Mouse (Mus musculus) hindbrain, embryonic 16.5 days (tissue): ENCODE measurements around the gene Ndrg3. TPM values are rescaled to one million over a fixed set of nuclear protein-coding genes. Genes with fewer than 3 reads are reported as not detected.

Source experiments
- ATAC-seq: fragments of 200-750 bp; cut with Nextera tagmentation; 2 replicates; pipeline ENCODE4 v1.8.0; 2017; ENCODE audit warnings: moderate TSS enrichment, moderate library complexity
- H3K27ac ChIP-seq: fragments of 300-500 bp; sonication (generic); 2 replicates; pipeline ENCODE4 v1.5.1; 2014; ENCODE audit warnings: low read depth, mild to moderate bottlenecking, control low read depth, low read length, moderate library complexity
- H3K27me3 ChIP-seq: fragments of 300-500 bp; sonication (generic); replicated peaks from 2 replicates; pipeline ENCODE4 v1.6.1; 2014; ENCODE audit warnings: low read length; ENCODE audit not compliant: control insufficient read depth, insufficient read depth
- H3K36me3 ChIP-seq: fragments of 300-500 bp; sonication (generic); 2 replicates; pipeline ENCODE4 v1.6.1; 2014; ENCODE audit warnings: mild to moderate bottlenecking, low read length, moderate library complexity, mixed read lengths; ENCODE audit not compliant: control insufficient read depth, insufficient read depth
- H3K4me1 ChIP-seq: fragments of 300-500 bp; sonication (generic); 2 replicates; pipeline ENCODE4 v1.6.1; 2014; ENCODE audit warnings: low read depth, low read length; ENCODE audit not compliant: control insufficient read depth, insufficient read depth
- H3K4me2 ChIP-seq: fragments of 300-500 bp; sonication (generic); 2 replicates; pipeline ENCODE4 v1.6.1; 2014; ENCODE audit warnings: mild to moderate bottlenecking, low read length, control low read depth, moderate library complexity
- H3K4me3 ChIP-seq: fragments of 300-500 bp; sonication (generic); 2 replicates; pipeline ENCODE4 v1.5.1; 2014; ENCODE audit warnings: mild to moderate bottlenecking, low read length, control low read depth, moderate library complexity
- H3K9ac ChIP-seq: fragments of 300-500 bp; sonication (generic); 2 replicates; pipeline ENCODE4 v1.6.1; 2014; ENCODE audit warnings: low read depth, mild to moderate bottlenecking, control low read depth, low read length, moderate library complexity
- H3K9me3 ChIP-seq: fragments of 300-500 bp; sonication (generic); 2 replicates; pipeline ENCODE4 v1.6.1; 2014; ENCODE audit warnings: mild to moderate bottlenecking, low read length, moderate library complexity; ENCODE audit not compliant: control insufficient read depth
- WGBS: fragments of 180-500 bp; shearing (Covaris S2); extraction: QIAGEN DNeasy Blood & Tissue Kit; methylation state at CpG from one replicate; pipeline ENCODE4 v1.1.7; 2014; 5-methylcytosine and 5-hydroxymethylcytosine counted together
- polyA plus RNA-seq: library from polyadenylated mRNA; unstranded; fragments of >200 nt; fragmentation: Nextera tagmentation; extraction: Ambion mirVana; gene quantifications from 2 replicates; pipeline ENCODE4 v1.2.1, GENCODE M21; 2015

The Ndrg3 gene
- polyA plus RNA-seq, 1 experiment from 2014 or later = 181 TPM

GRCm38 (mm10) chr2:157027106-157028008 lies 35.5 kb upstream of the Ndrg3 start:
- ATAC-seq = no peak; the same call in 1 of the 2 replicates
- no peak overlapping the region for H3K4me3 ChIP-seq
- H3K4me1 ChIP-seq = no peaks in the 10 kb centered on the region
- WGBS = 87% methylated on average over 21 of the region's 21 CpGs
- H3K27me3 ChIP-seq = no peaks in the 10 kb centered on the region
- H3K4me2 ChIP-seq = no peak overlapping the region
- H3K36me3 ChIP-seq = peaks cover 79% of the 10 kb centered on the region
- H3K9me3 ChIP-seq = no peaks in the 10 kb centered on the region; the same call in 1 of the 2 replicates
- H3K9ac ChIP-seq = no peak overlapping the region
- H3K27ac ChIP-seq = peak overlapping the region; percentile 32; the same call in 1 of the 2 replicates

- H3K4me1 ChIP-seq = no peaks in the 10 kb centered on the region
- WGBS = 94% methylated on average over 16 of the region's 16 CpGs
- no peak for ATAC-seq
Observed at GRCm38 (mm10) chr2:157021156-157021555, 29.3 kb upstream of the Ndrg3 start.

GRCm38 (mm10) chr2:157019228-157019627 lies 27.4 kb upstream of the Ndrg3 start:
- Histone ChIP-seq H3K9ac (no peak overlapping the region), H3K27me3 (no peaks in the 10 kb centered on the region), H3K4me2 (no peak overlapping the region), H3K4me1 (no peaks in the 10 kb centered on the region), H3K9me3 (no peaks in the 10 kb centered on the region), H3K27ac (no peak overlapping the region), H3K4me3 (no peak overlapping the region), H3K36me3 (peaks cover 81% of the 10 kb centered on the region)
- WGBS = 61% methylated on average over 4 of the region's 4 CpGs
- no peak for ATAC-seq

More at GRCm38 (mm10) chr2:157021156-157021555, 29.3 kb upstream of the Ndrg3 start:
- H3K4me3 ChIP-seq = no peak overlapping the region
- no peaks in the 10 kb centered on the region; the same call in 1 of the 2 replicates for H3K9me3 ChIP-seq
- H3K36me3 ChIP-seq = peaks cover 86% of the 10 kb centered on the region
- H3K9ac ChIP-seq = no peak overlapping the region
- no peak overlapping the region for H3K4me2 ChIP-seq
- no peaks in the 10 kb centered on the region for H3K27me3 ChIP-seq
- no peak overlapping the region for H3K27ac ChIP-seq

- 83% methylated on average over 18 of the region's 18 CpGs for WGBS
- no peak overlapping the region for H3K4me2 ChIP-seq
- ATAC-seq = no peak
- no peaks in the 10 kb centered on the region for H3K4me1 ChIP-seq
- peaks cover 61% of the 10 kb centered on the region for H3K36me3 ChIP-seq
- no peak overlapping the region; the same call in 1 of the 2 replicates for H3K27ac ChIP-seq
- H3K9me3 ChIP-seq = no peaks in the 10 kb centered on the region
- no peak overlapping the region for H3K4me3 ChIP-seq
- H3K9ac ChIP-seq = no peak overlapping the region
- no peaks in the 10 kb centered on the region for H3K27me3 ChIP-seq
Observed at GRCm38 (mm10) chr2:157016529-157017270, 24.8 kb upstream of the Ndrg3 start.

GRCm38 (mm10) chr2:157012341-157012740 lies 20.5 kb upstream of the Ndrg3 start:
- no peaks in the 10 kb centered on the region for H3K9me3 ChIP-seq
- no peaks in the 10 kb centered on the region for H3K27me3 ChIP-seq
- WGBS = 91% methylated on average over 6 of the region's 6 CpGs
- peaks cover 2% of the 10 kb centered on the region for H3K4me1 ChIP-seq
- no peak for ATAC-seq
- H3K4me3 ChIP-seq = no peak overlapping the region
- no peak overlapping the region for H3K27ac ChIP-seq
- peaks cover 22% of the 10 kb centered on the region for H3K36me3 ChIP-seq
- H3K9ac ChIP-seq = no peak overlapping the region
- H3K4me2 ChIP-seq = no peak overlapping the region

- Histone ChIP-seq H3K9me3 (no peaks in the 10 kb centered on the region), H3K9ac (0 out of 2 replicates have a peak overlapping the region, but pooled peaks have one; percentile 14), H3K4me1 (peaks cover 14% of the 10 kb centered on the region), H3K4me3 (no peak overlapping the region), H3K27me3 (no peaks in the 10 kb centered on the region), H3K27ac (no peak overlapping the region), H3K36me3 (peaks cover 8% of the 10 kb centered on the region), H3K4me2 (no peak overlapping the region)
- 0 out of 2 replicates have a peak, but pooled peaks have one; percentile 29 for ATAC-seq
- WGBS = 54% methylated on average over 11 of the region's 11 CpGs
Observed at GRCm38 (mm10) chr2:157010634-157011310, 18.9 kb upstream of the Ndrg3 start.

GRCm38 (mm10) chr2:157010121-157010520 lies 18.3 kb upstream of the Ndrg3 start:
- H3K4me1 ChIP-seq = peaks cover 16% of the 10 kb centered on the region
- H3K36me3 ChIP-seq = peaks cover 4% of the 10 kb centered on the region
- no peak overlapping the region for H3K4me2 ChIP-seq
- no peak overlapping the region for H3K9ac ChIP-seq
- no peaks in the 10 kb centered on the region for H3K27me3 ChIP-seq
- no peak overlapping the region for H3K27ac ChIP-seq
- H3K9me3 ChIP-seq = no peaks in the 10 kb centered on the region
- no peak overlapping the region for H3K4me3 ChIP-seq
- no peak for ATAC-seq

- ATAC-seq = no peak
Observed at GRCm38 (mm10) chr2:157008509-157008908, 16.7 kb upstream of the Ndrg3 start.

More at GRCm38 (mm10) chr2:157008509-157008908, 16.7 kb upstream of the Ndrg3 start:
- H3K4me1 ChIP-seq = peaks cover 16% of the 10 kb centered on the region
- H3K4me2 ChIP-seq = no peak overlapping the region
- no peaks in the 10 kb centered on the region for H3K36me3 ChIP-seq
- H3K27me3 ChIP-seq = no peaks in the 10 kb centered on the region
- H3K9me3 ChIP-seq = no peaks in the 10 kb centered on the region
- H3K27ac ChIP-seq = no peak overlapping the region
- no peak overlapping the region for H3K9ac ChIP-seq
- H3K4me3 ChIP-seq = no peak overlapping the region
